Mouse (Mus musculus): Measurements from ENCODE around the gene Cacng6.
"Not testable (repeated sequence)": the region's sequence is repeated elsewhere in the genome, so short reads cannot be mapped to it uniquely, and the experiment has no call there.

Cacng6 gene

DNA sequence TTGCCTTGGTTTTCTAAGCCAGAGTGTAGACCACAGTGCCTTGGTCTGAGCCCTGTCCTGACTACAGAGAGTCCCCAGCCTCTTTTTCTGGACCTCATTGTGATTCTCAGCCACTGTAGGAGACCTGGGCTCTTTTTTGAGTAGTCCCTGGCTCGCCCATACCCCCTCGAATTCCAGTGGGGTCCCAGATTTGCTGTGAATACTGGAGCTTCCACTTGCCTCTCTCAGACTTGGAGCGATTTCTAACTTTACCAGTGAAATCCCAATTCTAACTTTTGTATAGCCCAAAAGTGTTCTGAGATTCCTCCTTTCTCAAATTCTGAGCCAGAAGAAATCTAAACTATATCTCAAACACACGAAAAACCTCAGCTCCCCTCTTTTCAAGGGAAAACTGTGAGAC, at the start of gene Cacng6:
Gene Cacng6 (plus strand): TSS at position 301 of the 400 bp plus-strand sequence.
- DNase-seq (ENCODE audit: low spot score in 2 of 2): no peak

DNA sequence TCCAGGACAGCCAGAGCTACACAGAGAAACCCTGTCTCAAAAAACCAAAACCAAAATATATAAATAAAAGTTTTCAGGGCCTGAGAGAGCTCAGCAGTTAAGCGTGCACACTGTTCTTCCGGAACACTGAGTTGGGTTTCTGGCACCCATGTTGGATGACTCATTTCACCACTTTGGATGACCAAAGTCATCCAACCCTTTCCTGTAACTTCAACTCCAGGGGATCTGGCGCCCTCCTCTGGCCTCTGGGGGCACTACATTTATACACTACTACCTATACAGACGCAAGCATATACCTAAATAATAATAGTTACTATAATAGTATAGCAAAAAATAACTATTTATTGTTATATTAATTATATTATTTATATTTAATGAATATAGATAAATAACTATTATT, 47.2 kb upstream of the Cacng6 start:
- DNase-seq (ENCODE audit: low spot score in 2 of 2): peak; percentile 36 to 77

DNA sequence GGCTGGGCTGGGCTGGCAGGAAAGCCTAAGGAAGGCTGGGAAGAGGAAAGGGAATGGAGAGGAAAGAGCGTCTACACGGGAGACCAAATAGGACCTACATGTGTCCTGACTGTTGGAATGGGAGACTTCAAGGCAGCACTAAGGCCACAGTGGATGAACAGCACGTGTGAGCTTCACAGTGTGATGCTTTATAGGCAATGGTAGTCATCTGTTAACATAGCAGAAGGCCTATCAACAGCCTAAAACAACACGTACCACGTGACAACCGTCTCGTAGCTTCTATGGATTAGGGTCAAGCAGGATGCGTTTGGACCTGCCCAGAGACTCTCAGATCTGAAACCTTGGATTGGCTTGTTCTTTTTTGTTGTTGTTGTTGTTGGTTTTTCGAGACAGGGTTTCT, 41.9 kb upstream of the Cacng6 start:
- DNase-seq (ENCODE audit: low spot score in 2 of 2): no peak

DNA sequence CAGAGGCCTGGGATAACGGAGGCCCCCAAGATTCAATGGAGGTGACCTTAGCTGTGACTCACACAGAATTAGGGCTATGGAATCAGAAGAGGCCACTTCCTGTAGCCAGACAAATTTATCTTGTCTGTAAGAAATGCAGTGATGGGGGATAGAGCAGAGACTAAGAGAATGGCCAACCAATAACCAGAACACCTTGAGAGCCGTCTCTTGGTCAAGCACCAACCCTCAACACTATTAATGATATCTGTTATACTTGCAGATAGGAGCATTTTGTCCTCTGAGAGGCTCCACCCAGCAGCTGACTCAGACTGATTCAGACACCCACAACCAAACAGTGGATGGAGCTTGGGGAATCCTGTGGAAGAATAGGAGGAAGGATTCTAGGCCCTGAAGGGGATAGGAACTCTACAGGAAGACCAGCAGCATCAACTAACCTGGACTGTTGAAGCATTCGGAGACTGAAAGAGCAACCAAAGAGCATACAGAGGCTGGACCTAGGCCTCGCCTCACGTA, 39.1 kb upstream of the Cacng6 start:
- no peak for DNase-seq (ENCODE audit: low spot score in 2 of 2)

DNA sequence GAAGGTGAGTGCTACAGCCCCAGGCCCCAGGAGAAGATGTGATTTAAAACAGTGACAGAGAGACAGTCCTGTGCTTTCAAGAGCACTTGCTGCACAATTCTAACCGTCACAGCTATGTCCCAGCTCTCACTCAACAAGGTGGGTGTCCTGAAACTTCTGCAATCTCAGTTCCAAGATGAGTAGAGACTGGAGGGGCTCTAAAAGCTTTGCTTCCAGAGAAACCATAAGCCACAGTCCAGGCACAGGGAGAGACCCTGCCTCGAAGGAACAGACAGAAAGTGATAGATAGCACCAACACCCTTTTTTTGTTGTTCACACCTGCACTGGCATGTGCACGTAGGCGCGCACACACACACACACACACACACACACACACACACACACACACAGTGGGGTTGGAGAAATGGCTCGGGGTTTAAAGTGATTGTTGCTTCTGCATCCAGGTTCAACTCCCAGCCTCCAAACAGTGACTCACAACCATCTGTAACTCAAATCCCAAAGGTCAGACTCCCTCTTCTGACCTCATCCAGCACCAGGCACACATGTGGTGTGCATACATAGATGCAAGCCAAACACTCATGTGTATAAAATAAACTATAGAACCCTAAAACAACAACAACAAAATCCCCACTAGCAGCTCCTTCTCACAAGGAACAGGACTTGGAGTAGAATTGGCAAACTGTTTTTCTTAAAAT, 37.8 kb upstream of the Cacng6 start:
- no peak for DNase-seq (ENCODE audit: low spot score in 2 of 2)

DNA sequence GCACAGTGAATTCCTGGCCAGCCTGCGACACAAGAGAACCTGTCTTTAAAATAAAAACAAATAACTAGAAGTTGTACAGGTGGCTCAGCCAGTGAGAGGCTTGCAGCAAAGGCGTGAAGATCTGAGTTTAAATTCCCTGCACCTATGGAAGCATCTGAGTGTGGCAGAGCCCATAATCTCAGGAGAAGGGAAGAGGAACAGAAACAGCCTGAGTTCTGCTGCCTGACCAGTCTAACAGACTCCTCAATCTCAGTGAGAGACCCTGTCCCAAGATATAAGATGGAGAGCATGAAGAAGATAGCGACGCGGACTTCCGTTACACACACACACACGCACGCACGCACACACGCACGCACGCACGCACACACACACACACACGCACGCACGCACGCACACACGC, 36.2 kb upstream of the Cacng6 start:
- DNase-seq (ENCODE audit: low spot score in 2 of 2): no peak

DNA sequence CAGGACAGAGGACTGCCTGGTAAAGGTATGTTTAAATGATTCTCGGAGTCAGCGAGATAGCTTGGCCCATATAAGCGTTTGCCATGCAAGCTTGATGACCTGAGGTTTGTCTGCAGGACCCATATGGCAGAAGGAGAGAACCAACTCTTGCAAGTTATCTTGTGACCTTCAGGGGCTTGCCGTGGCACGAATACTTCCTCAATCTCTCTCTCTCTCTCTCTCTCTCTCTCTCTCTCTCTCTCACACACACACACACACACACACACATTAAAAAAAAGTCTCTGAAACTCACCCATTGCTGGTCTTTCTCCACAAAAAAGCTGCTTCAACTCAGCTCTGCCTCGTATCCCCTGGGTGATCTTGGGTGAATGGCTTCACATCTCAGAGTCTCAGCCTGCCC, 35.1 kb upstream of the Cacng6 start:
- DNase-seq (ENCODE audit: low spot score in 2 of 2): no peak

DNA sequence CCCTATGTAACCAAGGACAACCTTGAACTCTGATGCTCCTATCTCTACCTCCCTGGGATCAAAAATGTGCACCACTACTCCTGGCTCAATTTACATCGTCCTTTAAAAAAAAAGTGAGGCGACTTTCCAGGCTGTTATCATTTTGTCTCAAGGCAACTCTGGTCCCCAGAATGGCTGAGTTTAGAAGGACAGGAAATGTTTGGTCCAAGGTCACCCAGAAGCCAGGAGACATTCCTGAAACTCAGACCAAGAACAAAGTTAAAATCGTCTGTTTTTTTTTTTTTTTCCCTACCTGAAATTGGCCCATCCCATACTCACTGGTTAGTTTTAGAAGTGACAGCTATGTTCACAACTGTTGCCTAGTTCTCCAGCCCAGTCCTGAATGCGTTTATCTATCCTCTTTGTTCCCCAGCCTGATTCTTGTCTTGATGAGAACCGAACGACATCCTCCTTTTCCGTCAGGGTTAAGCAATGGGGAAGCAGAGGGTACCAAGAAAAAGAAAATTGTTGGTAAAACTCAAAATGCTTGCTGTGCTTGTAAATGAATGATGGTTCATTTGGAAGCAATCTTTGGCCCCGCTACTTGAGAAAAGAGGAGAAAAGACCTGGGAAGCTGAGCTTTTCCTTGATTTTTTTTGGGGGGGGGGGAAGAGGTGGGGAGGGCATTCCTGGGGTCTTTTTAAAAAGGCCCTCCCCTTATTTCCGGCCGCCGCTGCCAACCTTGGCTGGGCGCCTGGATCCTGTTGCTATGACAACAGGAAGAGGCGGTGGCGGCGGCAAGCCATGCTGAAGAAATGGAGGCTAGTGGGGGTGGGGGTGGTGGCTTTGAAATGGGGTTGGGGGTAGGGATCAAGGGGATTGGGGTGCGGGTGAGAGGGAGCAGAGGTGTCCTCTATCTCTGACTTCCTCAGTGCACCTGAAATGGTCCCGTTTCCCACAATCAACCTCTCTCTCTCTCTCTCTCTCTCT, 34.3 kb upstream of the Cacng6 start:
- peak; percentile 48 to 69 for DNase-seq (ENCODE audit: low spot score in 2 of 2)

DNA sequence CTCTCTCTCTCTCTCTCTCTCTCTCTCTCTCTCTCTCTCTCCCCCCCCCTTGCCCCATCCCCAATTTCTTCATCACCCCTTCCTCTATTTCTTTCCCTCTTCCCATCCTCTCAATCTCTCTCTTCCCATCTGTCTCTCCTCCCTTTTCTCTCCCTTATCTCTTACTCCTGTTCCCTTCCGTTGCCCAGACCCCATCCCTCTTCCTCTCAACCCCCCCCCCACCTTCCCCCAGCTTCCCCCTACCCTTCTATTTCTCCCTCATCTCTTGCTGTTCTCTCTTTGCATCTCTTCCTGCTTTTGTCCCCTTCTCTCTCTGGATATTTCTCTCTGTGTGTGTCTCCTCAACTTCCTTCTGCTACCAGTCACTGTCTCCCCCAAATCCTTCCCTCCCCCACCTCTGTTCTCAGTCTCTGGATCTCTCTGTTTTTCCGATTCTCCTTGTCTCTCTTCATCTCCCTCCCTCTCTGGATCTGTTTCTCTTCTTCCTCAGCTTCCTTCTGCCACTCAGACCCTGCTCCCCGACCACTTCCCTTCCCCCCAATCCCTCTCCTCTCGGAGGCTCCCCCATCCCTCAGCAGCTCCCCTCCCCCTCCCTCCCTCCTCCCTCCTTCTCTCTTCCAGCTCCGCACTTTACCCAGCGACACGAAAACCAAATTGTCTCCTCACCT, 33.4 kb upstream of the Cacng6 start, which contains the start of gene Cacng8:
Gene Cacng8 (plus strand): TSS at position 271 of the 668 bp plus-strand sequence.
- DNase-seq (ENCODE audit: low spot score in 2 of 2): no peak

DNA sequence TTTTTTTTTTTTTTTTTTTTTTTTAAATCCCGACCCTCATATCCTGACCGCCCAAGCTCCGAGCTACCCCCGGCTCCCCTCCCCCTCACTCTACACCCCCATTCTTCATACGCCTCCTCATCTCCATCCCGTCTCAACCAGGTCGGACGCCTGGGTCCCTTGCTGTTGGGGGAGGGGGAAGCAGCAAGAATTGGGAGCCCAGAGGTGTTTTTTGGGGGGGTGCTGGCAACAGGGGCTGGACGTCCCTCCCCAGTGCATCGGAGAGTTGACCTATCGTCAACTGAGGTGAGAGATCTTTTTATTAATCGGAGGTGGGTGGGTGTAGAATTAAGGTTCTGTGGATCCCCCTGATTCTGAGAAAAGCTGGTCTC, 32.9 kb upstream of the Cacng6 start:
- DNase-seq (ENCODE audit: low spot score in 2 of 2): no peak

DNA sequence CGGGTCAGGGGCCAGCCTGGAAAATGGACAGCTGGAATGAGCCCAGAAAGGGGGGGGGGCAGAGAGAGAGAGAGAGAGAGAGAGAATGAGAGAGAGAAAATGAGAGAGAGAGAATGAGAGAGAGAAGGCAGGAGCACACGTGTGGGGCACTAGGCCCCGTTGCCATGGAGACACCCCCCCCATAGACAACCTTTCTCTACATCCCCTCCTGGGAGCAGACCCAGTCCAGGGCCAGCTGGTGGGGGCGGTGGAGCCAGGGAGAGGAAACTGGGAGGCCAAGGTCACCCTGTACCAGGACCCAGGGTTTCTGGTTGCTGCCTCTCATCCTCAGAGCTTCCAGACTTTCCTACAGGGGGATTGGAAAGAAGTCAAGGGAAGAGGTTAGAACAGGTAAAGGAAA, 32.2 kb upstream of the Cacng6 start:
- no peak for DNase-seq (ENCODE audit: low spot score in 2 of 2)

DNA sequence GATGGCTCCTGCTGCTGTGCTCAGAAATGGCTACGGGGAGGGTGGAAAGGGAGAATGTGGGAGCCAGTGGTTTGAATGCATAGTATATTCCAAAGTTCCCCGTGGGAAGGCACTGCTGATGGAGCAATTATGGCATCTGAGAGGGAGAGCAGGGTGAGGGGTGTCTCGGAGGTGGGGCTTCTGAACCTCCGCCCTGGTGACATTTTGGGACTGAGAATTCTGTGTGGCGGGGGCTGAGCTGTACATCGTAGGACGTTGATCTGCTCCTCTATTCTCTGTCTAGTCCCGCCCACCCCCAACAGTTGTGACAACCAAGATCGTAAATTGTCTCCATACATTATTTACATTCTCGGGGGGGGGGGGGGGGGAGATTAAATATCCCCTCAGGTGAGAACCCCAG, 26.6 kb upstream of the Cacng6 start:
- no peak for DNase-seq (ENCODE audit: low spot score in 2 of 2)

DNA sequence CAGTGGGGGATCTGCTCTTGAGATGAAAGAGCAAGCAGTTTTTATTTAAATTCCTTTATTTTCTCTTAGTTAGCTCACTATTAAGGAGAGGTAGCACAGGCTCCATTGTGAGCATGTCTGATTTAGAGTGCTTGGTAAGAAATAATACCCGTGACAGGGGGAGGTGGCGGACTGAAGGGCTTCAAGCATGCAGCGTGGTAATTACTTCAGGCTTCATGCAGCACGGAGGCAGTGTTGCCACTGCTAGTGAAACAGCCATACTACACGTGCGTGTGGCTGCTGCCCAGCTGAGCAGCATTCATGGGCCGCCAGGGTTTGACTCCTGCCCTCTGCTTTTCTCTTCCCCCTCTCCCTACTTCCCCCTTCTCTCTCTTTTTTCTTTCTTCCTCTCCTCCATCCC, 26.2 kb upstream of the Cacng6 start:
- DNase-seq (ENCODE audit: low spot score in 2 of 2): no peak

DNA sequence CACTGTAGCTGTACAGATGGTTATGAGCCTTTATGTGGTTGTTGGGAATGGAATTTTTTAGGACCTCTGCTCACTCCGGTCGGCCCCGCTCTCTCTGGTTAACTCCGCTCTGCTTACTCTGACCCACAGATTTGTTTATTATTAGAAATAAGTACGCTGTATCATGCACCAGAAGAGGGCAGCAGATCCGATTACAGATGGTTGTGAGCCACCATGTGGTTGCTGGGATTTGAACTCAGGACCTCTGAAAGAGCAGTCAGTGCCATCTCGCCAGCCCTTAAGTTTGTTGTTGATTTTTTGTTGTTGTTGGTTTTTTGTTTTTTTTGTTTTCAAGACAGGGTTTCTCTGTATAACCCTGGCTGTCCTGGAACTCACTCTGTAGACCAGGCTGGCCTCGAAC, 25.6 kb upstream of the Cacng6 start:
- not testable (repeated sequence) for DNase-seq (ENCODE audit: low spot score in 2 of 2)

DNA sequence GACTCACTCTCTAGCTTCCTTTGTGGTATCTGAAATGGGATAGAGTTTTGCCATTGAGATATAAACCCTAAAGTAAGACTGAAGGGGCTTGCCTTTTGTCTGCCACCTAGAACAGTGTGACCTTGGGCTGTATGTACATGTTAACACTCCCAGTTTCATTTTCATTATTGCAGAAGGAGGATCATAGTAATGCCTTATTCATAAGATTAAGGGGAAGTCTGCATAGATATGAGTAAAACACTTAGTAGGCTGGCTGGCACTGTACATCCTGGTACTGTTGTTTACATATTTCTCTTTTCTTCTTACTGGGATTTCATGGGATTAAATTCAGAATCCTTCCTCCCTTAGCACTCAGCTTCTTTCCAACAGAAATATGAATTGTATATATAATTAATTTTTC, 24.1 kb upstream of the Cacng6 start:
- no peak for DNase-seq (ENCODE audit: low spot score in 2 of 2)

DNA sequence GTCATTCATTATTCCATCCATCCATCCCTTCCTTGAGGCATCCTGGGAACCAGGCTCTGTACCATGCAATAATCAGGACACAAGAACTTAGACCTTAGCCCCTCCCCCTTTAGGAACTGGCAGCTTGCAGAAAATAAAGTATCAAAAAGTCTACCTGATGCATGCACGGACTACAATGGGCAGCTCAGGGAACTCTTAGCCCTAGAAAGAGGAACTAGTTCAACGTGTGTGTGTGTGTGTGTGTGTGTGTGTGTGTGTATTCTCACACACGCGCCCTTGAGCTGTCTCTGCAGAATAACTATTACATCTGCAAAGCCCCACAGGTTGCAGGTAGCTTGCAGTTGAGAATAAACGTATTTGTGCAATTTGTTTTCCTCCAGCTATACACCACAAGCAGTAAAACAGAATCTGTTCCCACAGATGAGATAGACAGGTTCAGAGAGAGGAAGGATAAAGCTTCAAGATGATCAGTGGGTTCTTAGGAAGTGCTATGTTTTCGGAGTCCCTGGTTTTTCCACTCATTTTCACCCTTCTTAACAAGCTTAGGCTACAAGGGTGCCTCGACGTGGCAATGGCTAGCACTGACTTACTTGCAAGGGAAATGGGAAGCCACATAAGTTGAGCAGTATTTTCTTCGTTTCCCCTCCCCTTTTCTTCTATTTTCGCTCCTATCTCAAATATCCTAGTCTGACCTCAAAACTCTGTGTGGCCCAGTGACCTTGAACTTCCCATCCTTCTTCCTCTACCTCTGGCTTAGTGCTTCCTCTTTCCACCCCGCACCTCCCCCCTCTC, 14.1 kb upstream of the Cacng6 start:
- no peak for DNase-seq (ENCODE audit: low spot score in 2 of 2)

DNA sequence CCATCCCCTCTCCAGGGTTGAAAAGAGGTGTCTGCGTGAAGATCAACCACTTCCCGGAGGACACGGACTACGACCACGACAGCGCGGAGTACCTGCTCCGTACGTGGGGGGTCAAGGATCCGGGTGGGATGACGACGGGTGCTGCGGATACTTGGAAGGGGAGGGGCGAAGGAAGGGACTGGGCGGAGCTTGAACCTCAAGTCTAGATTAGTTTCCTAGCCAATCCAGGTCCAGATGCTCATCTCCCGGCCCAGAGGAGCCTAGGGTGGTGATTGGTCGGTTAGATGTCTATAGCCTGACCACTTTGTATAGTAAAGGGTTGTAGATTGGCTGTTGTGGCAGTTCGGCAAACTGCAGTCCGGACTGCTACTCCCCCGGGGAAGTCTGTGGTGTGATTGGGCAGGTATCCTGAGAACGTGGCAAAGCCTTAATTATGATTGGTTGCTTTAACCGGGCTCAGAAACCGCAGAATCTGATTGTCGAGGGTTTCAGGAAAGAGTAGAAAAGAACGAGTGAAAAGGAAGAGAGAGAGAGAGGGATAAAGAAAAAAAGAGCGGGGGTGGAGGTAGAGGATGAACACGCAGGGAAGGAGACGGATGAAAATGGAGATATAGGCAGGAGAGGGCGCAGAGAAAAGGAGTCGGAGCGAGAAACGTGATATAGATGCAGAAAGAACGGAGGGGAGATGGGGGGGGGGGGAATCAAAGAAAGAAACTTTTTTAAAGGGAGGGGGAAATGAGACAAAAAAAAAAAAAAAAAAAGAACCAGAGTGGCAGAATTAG, 12.6 kb upstream of the Cacng6 start:
- peak in 1 of 2 experiments; percentile 19 for DNase-seq (ENCODE audit: low spot score in 2 of 2)

DNA sequence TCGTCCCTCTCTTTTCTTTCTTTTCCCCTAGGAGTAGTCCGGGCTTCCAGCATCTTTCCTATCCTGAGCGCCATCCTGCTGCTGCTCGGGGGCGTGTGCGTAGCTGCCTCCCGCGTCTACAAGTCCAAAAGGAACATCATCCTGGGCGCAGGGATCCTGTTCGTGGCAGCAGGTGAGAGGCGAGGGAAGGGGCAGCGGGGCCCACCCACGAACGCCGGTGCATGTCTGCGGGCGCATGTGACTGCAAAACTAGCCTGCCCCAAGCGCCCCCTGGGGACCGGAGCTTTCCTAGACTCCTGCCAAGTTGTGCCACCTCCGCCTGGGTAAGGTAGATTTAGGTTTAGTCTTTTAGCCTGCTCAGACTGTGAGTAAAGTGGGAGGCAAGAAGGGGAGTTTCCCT, 12.0 kb upstream of the Cacng6 start:
- no peak for DNase-seq (ENCODE audit: low spot score in 2 of 2)

DNA sequence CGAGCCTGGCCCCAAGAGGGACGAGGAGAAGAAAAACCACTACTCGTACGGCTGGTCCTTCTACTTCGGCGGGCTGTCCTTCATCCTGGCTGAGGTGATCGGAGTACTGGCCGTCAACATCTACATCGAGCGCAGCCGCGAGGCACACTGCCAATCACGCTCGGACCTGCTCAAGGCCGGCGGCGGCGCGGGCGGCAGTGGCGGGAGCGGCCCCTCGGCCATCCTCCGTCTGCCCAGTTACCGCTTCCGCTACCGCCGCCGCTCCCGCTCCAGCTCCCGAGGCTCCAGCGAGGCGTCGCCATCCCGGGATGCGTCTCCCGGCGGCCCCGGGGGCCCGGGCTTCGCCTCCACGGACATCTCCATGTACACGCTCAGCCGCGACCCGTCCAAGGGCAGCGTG, 9.1 kb upstream of the Cacng6 start:
- DNase-seq (ENCODE audit: low spot score in 2 of 2): peak in 1 of 2 experiments; percentile 27

DNA sequence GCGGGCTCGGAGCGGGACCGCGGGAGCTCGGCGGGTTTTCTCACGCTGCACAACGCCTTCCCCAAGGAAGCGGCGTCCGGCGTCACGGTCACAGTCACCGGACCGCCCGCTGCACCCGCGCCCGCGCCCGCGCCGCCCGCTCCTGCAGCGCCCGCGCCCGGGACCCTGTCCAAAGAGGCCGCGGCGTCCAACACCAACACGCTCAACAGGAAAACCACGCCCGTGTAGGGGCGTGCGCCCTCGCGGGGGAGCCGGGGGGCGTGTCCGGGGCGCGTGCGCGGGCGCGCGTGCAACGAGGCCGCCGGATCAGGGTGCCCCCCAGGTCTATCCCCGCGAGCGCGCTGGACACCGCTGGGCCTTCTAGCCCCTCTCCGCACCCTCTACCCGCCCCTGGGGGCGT, 8.6 kb upstream of the Cacng6 start:
- peak in 1 of 2 experiments; percentile 40 for DNase-seq (ENCODE audit: low spot score in 2 of 2)

DNA sequence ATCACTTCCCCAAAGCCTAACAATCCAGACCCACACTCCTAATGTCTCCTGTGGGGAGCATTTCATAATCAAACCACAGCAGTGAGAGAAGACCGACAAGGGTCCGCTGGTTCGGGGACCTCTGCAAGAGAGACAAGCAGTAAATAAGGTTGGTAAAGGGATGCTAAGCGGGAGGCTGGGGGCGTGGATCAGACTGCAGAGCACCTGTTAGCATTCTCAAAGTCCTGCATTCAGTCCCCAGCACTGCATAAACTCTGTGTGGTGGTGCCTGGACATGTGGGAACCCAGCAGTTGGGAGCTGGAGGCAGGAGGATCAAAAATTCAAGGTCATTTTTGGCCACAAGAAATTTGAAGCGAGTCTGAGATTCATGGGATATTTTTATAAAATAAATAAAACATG, 4.1 kb upstream of the Cacng6 start:
- DNase-seq (ENCODE audit: low spot score in 2 of 2): no peak

Data from urinary bladder, postnatal 4 days (tissue).